Mouse (Mus musculus) stomach, postnatal 0 days (tissue): Measurements from ENCODE around the gene Pdcl2.

Source experiments
- CTCF ChIP-seq: IDR thresholded peaks from 2 replicates; pipeline ENCODE4 v1.5.1; 2016; ENCODE audit warnings: antibody characterized with exemption, low read depth, mild to moderate bottlenecking, moderate library complexity
- EP300 ChIP-seq: optimal IDR thresholded peaks from 2 replicates; pipeline ENCODE3; 2016; ENCODE audit warnings: antibody characterized with exemption

- no peak for TF ChIP-seq CTCF
- no peak for TF ChIP-seq EP300
These were observed 25.3 kb downstream of the Pdcl2 start for GRCm38 (mm10) chr5:76305616-76306015.
